Mouse (Mus musculus): ENCODE results near the gene Slain2. TPM values are rescaled to one million over a fixed set of nuclear protein-coding genes. Genes with fewer than 3 reads are reported as not detected.

The Slain2 gene
- polyA plus RNA-seq, 1 experiment, result 19.0 TPM

DNA sequence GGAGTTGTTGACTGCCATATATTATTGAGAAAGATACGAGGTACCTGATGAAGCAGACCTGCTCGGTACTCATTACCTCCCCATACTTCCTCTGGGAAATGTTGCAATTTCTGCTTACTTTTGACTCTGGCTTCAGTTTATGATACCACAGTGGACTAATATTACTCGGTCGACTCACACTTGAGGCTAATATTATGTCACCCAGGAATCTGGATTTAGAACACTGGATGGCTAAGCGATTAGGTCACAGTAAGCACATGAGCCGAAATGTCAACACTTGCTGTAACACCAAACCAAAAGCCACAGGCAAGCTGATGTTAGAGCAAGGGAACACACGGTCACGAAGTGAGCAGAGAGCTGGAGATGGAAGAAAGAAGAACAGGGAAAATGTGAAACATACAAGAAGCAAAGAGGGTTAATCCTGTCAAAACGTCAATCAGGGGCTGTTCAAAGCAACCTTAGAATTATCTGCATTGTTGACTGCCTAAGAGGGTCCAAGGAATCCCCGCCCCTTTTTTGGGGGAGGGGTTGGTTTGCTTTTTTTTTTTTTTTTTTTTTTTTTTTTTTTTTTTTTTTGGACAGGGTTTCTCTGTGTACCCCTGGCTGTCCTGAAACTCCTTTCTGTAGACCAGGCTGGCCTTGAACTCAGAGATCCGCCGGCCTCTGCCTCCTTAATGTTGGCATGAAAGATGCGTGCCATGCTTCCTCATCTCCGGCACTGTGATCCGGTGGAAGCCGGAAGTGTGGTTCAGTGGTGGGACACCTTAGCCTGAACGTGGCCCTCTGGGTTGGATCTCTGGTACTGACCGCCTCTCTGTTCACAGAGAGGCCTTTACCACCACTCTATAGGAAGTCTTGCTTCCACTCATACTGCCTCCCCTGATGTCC is 9.0 kb upstream of the Slain2 start:
- H3K27me3 ChIP-seq (ENCODE audit: control insufficient read depth, insufficient read depth, insufficient read length), result no peaks in the 10 kb centered on the region
- H3K4me2 ChIP-seq (ENCODE audit: low read depth), result peak overlapping the region; percentile 52
- no peaks in the 10 kb centered on the region for H3K79me2 ChIP-seq (ENCODE audit: control insufficient read depth, insufficient read depth)
- H3K4me3 ChIP-seq, result no peak overlapping the region
- no peak overlapping the region for H3ac ChIP-seq (ENCODE audit: control insufficient read depth, insufficient read length)
- H3K36me3 ChIP-seq (ENCODE audit: control insufficient read depth, insufficient read depth), result no peaks in the 10 kb centered on the region
- TF ChIP-seq USF1 (IDR thresholded peaks at IDR 0.05; ENCODE audit: low read depth), result peak; percentile 5
- TF ChIP-seq E2F4 (IDR thresholded peaks at IDR 0.05; ENCODE audit: insufficient read depth), result no peak
- peak; percentile 67; the same call in 1 of the 2 replicates for TF ChIP-seq CEBPB (IDR thresholded peaks at IDR 0.05; ENCODE audit: insufficient read depth, poor library complexity, severe bottlenecking)
- peak in 1 of 3 experiments; percentile 42 for TF ChIP-seq MYOD1 (IDR thresholded peaks at IDR 0.05; ENCODE audit: control insufficient read depth in 1 of 3, insufficient read length in 2 of 3, low read depth in 2 of 3)

DNA sequence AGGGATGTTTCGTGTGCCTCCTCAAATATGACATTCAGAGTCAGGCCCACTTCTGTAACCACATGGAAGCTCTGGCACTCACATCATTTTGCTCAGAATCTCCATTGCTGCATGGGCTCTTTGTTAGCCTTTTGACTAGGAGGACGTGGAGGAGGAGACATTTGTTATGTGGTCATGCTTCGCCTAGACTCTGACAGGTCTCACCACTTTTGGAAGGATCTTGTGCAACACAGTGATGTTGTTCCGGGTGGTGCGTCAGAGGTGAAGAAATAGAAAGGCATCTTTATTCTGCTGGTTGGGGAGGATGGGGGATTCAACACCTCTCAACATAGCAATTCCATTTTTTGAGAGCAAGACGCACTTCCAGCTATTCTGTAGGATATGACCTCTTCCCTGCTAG is 6.7 kb upstream of the Slain2 start:
- no peak for TF ChIP-seq REST (IDR thresholded peaks at IDR 0.05; ENCODE audit: insufficient read depth, insufficient read length)
- TF ChIP-seq MYOD1 (IDR thresholded peaks at IDR 0.05; ENCODE audit: control insufficient read depth in 1 of 3, insufficient read length in 2 of 3, low read depth in 2 of 3), result no peak
- no peak for TF ChIP-seq MYOG (IDR thresholded peaks at IDR 0.05; ENCODE audit: control insufficient read depth in 1 of 3, insufficient read depth in 1 of 3, insufficient read length in 2 of 3, low read depth in 2 of 3)
- no peak for TF ChIP-seq E2F4 (IDR thresholded peaks at IDR 0.05; ENCODE audit: insufficient read depth)
- TF ChIP-seq POLR2A (IDR thresholded peaks at IDR 0.05; ENCODE audit: insufficient read length, low read depth), result no peak
- no peak for TF ChIP-seq TCF12 (IDR thresholded peaks at IDR 0.05; ENCODE audit: insufficient read depth, poor library complexity, severe bottlenecking)
- no peak for TF ChIP-seq CEBPB (IDR thresholded peaks at IDR 0.05; ENCODE audit: insufficient read depth, poor library complexity, severe bottlenecking)
- no peak for TF ChIP-seq SRF (IDR thresholded peaks at IDR 0.05; ENCODE audit: control insufficient read depth, insufficient read length, low read depth)
- TF ChIP-seq POLR2AphosphoS2 (IDR thresholded peaks at IDR 0.05; ENCODE audit: insufficient read length, low read depth), result no peak
- TF ChIP-seq TCF3 (IDR thresholded peaks at IDR 0.05; ENCODE audit: insufficient read length, low read depth), result no peak
- no peak for TF ChIP-seq USF1 (IDR thresholded peaks at IDR 0.05; ENCODE audit: low read depth)
- TF ChIP-seq MAX (IDR thresholded peaks at IDR 0.05; ENCODE audit: low read depth), result no peak
- no peak overlapping the region for H3K4me3 ChIP-seq
- no peak overlapping the region for H3K4me2 ChIP-seq (ENCODE audit: low read depth)
- H3K79me2 ChIP-seq (ENCODE audit: control insufficient read depth, insufficient read depth), result no peaks in the 10 kb centered on the region
- H3K36me3 ChIP-seq (ENCODE audit: control insufficient read depth, insufficient read depth), result no peaks in the 10 kb centered on the region
- H3ac ChIP-seq (ENCODE audit: control insufficient read depth, insufficient read length), result no peak overlapping the region
- no peaks in the 10 kb centered on the region for H3K27me3 ChIP-seq (ENCODE audit: control insufficient read depth, insufficient read depth, insufficient read length)

DNA sequence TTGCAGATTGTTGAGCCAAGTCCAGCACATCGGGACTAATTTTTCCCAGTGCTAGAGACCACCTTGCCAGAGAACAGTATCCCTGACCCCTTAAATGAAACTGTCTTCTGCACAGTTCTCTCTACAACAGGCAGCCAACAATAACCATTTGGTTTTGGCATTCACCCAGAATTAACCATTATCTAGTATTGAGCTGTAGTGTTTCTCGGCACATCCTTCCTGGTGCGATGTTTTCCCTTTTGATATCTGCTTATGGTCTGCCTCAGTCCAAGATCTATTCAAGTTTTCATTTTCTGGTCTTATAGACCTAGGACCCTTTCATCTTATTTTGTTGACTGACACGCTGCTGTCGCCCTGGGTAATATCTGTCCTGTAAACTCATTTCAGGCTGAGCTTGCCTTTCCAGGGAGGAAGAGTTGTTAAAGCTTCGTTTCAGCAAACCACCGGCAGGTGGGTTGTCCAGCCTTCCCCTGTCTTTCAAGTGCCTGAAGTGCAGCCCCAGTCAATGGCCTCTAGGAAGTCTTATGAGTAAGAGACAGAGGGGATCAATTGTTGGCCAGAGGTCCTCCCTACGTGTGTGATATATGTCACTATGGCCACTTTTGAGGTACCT is 5.7 kb upstream of the Slain2 start:
- H3K4me3 ChIP-seq, result no peak overlapping the region
- no peak overlapping the region for H3ac ChIP-seq (ENCODE audit: control insufficient read depth, insufficient read length)
- H3K4me2 ChIP-seq (ENCODE audit: low read depth), result no peak overlapping the region
- no peaks in the 10 kb centered on the region for H3K79me2 ChIP-seq (ENCODE audit: control insufficient read depth, insufficient read depth)
- H3K27me3 ChIP-seq (ENCODE audit: control insufficient read depth, insufficient read depth, insufficient read length), result no peaks in the 10 kb centered on the region
- H3K36me3 ChIP-seq (ENCODE audit: control insufficient read depth, insufficient read depth), result no peaks in the 10 kb centered on the region
- TF ChIP-seq CEBPB (IDR thresholded peaks at IDR 0.05; ENCODE audit: insufficient read depth, poor library complexity, severe bottlenecking) (no peak), SRF (IDR thresholded peaks at IDR 0.05; ENCODE audit: control insufficient read depth, insufficient read length, low read depth) (no peak), POLR2AphosphoS2 (IDR thresholded peaks at IDR 0.05; ENCODE audit: insufficient read length, low read depth) (no peak), MYOG (IDR thresholded peaks at IDR 0.05; ENCODE audit: control insufficient read depth in 1 of 3, insufficient read depth in 1 of 3, insufficient read length in 2 of 3, low read depth in 2 of 3) (no peak), REST (IDR thresholded peaks at IDR 0.05; ENCODE audit: insufficient read depth, insufficient read length) (no peak), USF1 (IDR thresholded peaks at IDR 0.05; ENCODE audit: low read depth) (no peak), TCF3 (IDR thresholded peaks at IDR 0.05; ENCODE audit: insufficient read length, low read depth) (no peak), TCF12 (IDR thresholded peaks at IDR 0.05; ENCODE audit: insufficient read depth, poor library complexity, severe bottlenecking) (no peak), POLR2A (IDR thresholded peaks at IDR 0.05; ENCODE audit: insufficient read length, low read depth) (no peak), MAX (IDR thresholded peaks at IDR 0.05; ENCODE audit: low read depth) (no peak), MYOD1 (IDR thresholded peaks at IDR 0.05; ENCODE audit: control insufficient read depth in 1 of 3, insufficient read length in 2 of 3, low read depth in 2 of 3) (no peak), E2F4 (IDR thresholded peaks at IDR 0.05; ENCODE audit: insufficient read depth) (no peak)

DNA sequence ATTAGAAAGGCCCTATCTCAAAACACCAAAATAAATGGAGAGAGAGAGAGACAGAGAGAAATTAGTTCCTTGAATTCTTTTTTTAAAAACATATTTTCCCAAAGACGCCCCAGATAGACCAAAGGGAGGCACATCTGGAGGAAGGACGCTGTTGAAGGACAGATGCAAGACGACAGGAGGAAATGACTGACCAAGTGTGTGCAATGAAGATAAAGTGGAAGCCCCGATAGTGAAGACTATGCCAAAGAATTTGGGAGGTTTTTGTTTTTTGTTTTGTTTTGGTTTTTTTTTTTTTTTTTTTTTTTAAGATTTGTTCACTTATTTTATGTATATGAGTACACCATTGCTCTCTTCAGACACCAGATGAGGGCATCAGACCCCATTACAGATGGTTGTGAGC is 4.7 kb upstream of the Slain2 start:
- H3ac ChIP-seq (ENCODE audit: control insufficient read depth, insufficient read length), result no peak overlapping the region
- no peak overlapping the region for H3K4me3 ChIP-seq
- H3K27me3 ChIP-seq (ENCODE audit: control insufficient read depth, insufficient read depth, insufficient read length), result no peaks in the 10 kb centered on the region
- no peaks in the 10 kb centered on the region for H3K79me2 ChIP-seq (ENCODE audit: control insufficient read depth, insufficient read depth)
- H3K4me2 ChIP-seq (ENCODE audit: low read depth), result no peak overlapping the region
- H3K36me3 ChIP-seq (ENCODE audit: control insufficient read depth, insufficient read depth), result no peaks in the 10 kb centered on the region
- TF ChIP-seq TCF12 (IDR thresholded peaks at IDR 0.05; ENCODE audit: insufficient read depth, poor library complexity, severe bottlenecking) (no peak), REST (IDR thresholded peaks at IDR 0.05; ENCODE audit: insufficient read depth, insufficient read length) (no peak), POLR2A (IDR thresholded peaks at IDR 0.05; ENCODE audit: insufficient read length, low read depth) (no peak), E2F4 (IDR thresholded peaks at IDR 0.05; ENCODE audit: insufficient read depth) (no peak)

DNA sequence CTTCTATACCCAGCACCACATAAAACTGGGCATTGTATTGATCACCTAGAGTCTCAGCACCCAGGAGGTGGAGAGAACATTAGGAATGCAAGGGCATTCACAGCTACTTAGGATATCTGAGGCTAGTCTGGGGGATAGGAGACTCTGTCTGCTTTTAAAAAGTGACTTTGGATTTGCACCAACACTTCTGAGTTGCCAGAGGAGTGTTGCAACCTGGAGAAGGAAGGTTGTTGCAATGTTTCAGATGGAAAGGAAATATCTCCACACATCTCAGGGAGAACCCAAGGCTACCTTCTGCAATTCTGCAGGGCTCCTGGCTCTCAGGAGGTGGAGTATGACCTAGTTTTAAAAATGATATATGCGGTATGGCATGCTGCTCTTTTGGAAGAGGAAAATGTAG is 3.7 kb upstream of the Slain2 start:
- H3K36me3 ChIP-seq (ENCODE audit: control insufficient read depth, insufficient read depth), result no peaks in the 10 kb centered on the region
- TF ChIP-seq POLR2AphosphoS2 (IDR thresholded peaks at IDR 0.05; ENCODE audit: insufficient read length, low read depth), result no peak
- TF ChIP-seq POLR2A (IDR thresholded peaks at IDR 0.05; ENCODE audit: insufficient read length, low read depth), result no peak
- TF ChIP-seq USF1 (IDR thresholded peaks at IDR 0.05; ENCODE audit: low read depth), result no peak
- TF ChIP-seq E2F4 (IDR thresholded peaks at IDR 0.05; ENCODE audit: insufficient read depth), result no peak
- no peak for TF ChIP-seq TCF12 (IDR thresholded peaks at IDR 0.05; ENCODE audit: insufficient read depth, poor library complexity, severe bottlenecking)
- no peak for TF ChIP-seq MAX (IDR thresholded peaks at IDR 0.05; ENCODE audit: low read depth)
- no peak for TF ChIP-seq TCF3 (IDR thresholded peaks at IDR 0.05; ENCODE audit: insufficient read length, low read depth)
- no peak for TF ChIP-seq SRF (IDR thresholded peaks at IDR 0.05; ENCODE audit: control insufficient read depth, insufficient read length, low read depth)
- no peak for TF ChIP-seq CEBPB (IDR thresholded peaks at IDR 0.05; ENCODE audit: insufficient read depth, poor library complexity, severe bottlenecking)
- TF ChIP-seq REST (IDR thresholded peaks at IDR 0.05; ENCODE audit: insufficient read depth, insufficient read length), result no peak
- TF ChIP-seq MYOG (IDR thresholded peaks at IDR 0.05; ENCODE audit: control insufficient read depth in 1 of 3, insufficient read depth in 1 of 3, insufficient read length in 2 of 3, low read depth in 2 of 3), result no peak
- TF ChIP-seq MYOD1 (IDR thresholded peaks at IDR 0.05; ENCODE audit: control insufficient read depth in 1 of 3, insufficient read length in 2 of 3, low read depth in 2 of 3), result no peak
- H3ac ChIP-seq (ENCODE audit: control insufficient read depth, insufficient read length), result no peak overlapping the region
- H3K4me3 ChIP-seq, result no peak overlapping the region
- H3K27me3 ChIP-seq (ENCODE audit: control insufficient read depth, insufficient read depth, insufficient read length), result no peaks in the 10 kb centered on the region
- no peak overlapping the region for H3K4me2 ChIP-seq (ENCODE audit: low read depth)
- peaks cover 6% of the 10 kb centered on the region for H3K79me2 ChIP-seq (ENCODE audit: control insufficient read depth, insufficient read depth)

Measured in myocyte (in vitro differentiated cells).